Mouse (Mus musculus) cerebellum, adult 11 months (tissue): ENCODE measurements around the gene Slfn5.
"Not testable (repeated sequence)": the region's sequence is repeated elsewhere in the genome, so short reads cannot be mapped to it uniquely, and the experiment has no call there.

Experiments
- DNase-seq: peaks from one replicate; pipeline ENCODE4 v3.0.0; 2022

The Slfn5 gene

GRCm38 (mm10) chr11:82947457-82947856 lies 3.7 kb upstream of the Slfn5 start:
- DNase-seq: no peak

GRCm38 (mm10) chr11:82949036-82949435 lies 2.1 kb upstream of the Slfn5 start:
- no peak for DNase-seq

GRCm38 (mm10) chr11:82951865-82952611 lies 889 bp downstream of the Slfn5 start:
- no peak for DNase-seq

- DNase-seq: no peak
Observed at GRCm38 (mm10) chr11:82952612-82953542, 1.7 kb downstream of the Slfn5 start.

GRCm38 (mm10) chr11:82954631-82955030 lies 3.5 kb downstream of the Slfn5 start:
- DNase-seq: no peak

GRCm38 (mm10) chr11:82956925-82957324 lies 5.8 kb downstream of the Slfn5 start:
- no peak for DNase-seq

- peak; percentile 16 for DNase-seq
Observed at GRCm38 (mm10) chr11:82959613-82960012, 8.5 kb downstream of the Slfn5 start.

GRCm38 (mm10) chr11:82961743-82962142 lies 10.6 kb downstream of the Slfn5 start:
- no peak for DNase-seq

- no peak for DNase-seq
Observed at GRCm38 (mm10) chr11:82962215-82962614, 11.1 kb downstream of the Slfn5 start.

GRCm38 (mm10) chr11:82970712-82971589 lies 19.8 kb downstream of the Slfn5 start:
- peak; percentile 27 for DNase-seq

GRCm38 (mm10) chr11:82971590-82971974 lies 20.4 kb downstream of the Slfn5 start:
- DNase-seq: no peak

- DNase-seq: no peak
Observed at GRCm38 (mm10) chr11:82973916-82974315, 22.8 kb downstream of the Slfn5 start.

- not testable (repeated sequence) for DNase-seq
Observed at GRCm38 (mm10) chr11:82982409-82982808, 31.3 kb downstream of the Slfn5 start.

GRCm38 (mm10) chr11:82983193-82983592 lies 32.0 kb downstream of the Slfn5 start:
- no peak for DNase-seq

GRCm38 (mm10) chr11:82987621-82988020 lies 36.5 kb downstream of the Slfn5 start:
- no peak for DNase-seq

GRCm38 (mm10) chr11:82989357-82989756 lies 38.2 kb downstream of the Slfn5 start:
- no peak for DNase-seq

- not testable (repeated sequence) for DNase-seq
Observed at GRCm38 (mm10) chr11:82990612-82991385, 39.6 kb downstream of the Slfn5 start.

GRCm38 (mm10) chr11:82991469-82992166 lies 40.5 kb downstream of the Slfn5 start, which contains the start of gene Slfn9:
TSS of gene Slfn9 (minus strand) at chr11:82991830.
- DNase-seq: no peak

- no peak for DNase-seq
Observed at GRCm38 (mm10) chr11:83013356-83013755, 62.2 kb downstream of the Slfn5 start.
